Mouse (Mus musculus) testis, adult 2 months (tissue): ENCODE results near the gene Gm47791.

Experiments
- CTCF ChIP-seq: fragments of 200-500 bp; IDR thresholded peaks from 2 replicates; pipeline ENCODE4 v1.5.1; 2012; ENCODE audit warnings: low read depth, mild to moderate bottlenecking, inconsistent platforms, low read length, moderate library complexity; ENCODE audit not compliant: control insufficient read depth, insufficient read depth, insufficient replicate concordance
- POLR2A ChIP-seq: fragments of 200-500 bp; IDR thresholded peaks from 2 replicates; pipeline ENCODE4 v1.6.1; 2012; ENCODE audit warnings: low read depth, mild to moderate bottlenecking, inconsistent platforms, low read length, moderate library complexity; ENCODE audit not compliant: control insufficient read depth

DNA sequence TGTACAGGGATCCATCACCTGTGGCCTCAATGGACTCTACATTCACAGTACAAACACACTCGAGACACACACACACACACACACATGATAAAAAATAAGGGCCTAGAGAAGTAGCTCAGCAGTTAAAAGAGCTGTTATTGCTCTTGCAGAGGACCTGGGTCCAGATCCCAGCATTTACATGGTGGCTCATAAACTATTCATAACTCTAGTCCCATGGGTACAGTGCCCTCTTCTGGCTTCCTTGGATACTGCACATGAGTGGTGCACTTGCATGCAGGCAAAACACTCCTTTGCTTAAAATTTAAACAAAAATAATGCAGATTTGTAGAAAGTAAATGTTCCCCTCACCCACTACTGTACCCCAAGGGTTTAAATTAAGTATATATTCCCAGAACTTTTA, 11.5 kb downstream of the Gm47791 start:
- no peak for TF ChIP-seq CTCF
- TF ChIP-seq POLR2A = no peak
